Mouse (Mus musculus) 3134 (cell line): ENCODE data around the gene Jag1.

ENCODE experiments used
- DNase-seq: peaks from one replicate; pipeline ENCODE4 v3.0.0-alpha.2; 2011; ENCODE audit warnings: low spot score; ENCODE audit not compliant: insufficient read length; ENCODE audit errors: extremely low read depth

Jag1 gene

DNA sequence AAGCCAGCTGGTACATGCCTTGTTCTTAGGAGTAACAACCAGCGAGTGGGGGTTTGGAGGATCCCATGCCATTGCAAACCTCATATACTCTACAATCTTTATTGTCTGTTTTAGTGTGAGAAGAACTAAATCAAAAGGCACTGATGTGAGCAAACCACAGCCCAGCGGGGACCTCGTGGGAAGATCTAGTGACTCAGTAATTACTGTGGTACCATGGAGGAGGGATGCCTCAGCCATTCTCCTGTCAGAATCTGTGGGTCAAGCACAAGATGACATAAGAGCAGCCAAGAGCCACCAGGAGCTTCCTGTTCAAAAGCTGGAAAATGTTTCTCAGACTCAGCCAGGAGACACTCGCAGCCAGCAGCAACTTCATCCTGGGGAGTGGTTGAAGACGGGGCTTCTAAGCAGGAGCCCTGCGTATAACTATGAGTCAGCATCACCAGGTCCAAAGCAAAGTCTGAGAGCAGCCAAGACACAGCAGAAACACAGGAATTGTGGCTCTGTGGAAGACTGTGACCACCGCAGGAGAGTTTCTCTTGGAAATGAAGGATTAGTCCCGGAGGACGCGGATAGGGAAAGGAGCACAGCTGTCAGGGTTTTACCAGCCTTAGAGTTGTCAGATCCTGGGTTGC is 48.8 kb downstream of the Jag1 start:
- peak; percentile 67 for DNase-seq

DNA sequence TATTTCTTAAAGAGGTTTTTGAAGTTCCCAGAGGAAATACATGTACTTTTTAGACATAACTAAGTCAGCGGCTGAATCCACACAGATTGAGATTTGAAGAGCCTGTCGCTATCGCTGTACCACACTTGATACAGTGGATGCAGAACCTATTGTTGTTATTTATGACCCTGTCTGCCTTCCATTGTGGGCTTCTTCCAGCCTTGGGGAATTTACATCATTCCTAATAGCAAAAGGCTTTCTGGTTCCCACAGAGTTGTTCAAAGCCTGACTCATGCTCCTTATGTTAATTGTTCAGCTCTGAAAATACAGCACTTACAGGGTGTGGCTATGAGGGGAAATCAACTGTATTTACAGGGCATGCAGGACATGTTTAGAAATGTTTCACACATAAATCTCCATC is 51.9 kb downstream of the Jag1 start:
- no peak for DNase-seq

- DNase-seq, result no peak
Observed at GRCm38 (mm10) chr2:137063829-137064228, 52.6 kb downstream of the Jag1 start.

- no peak for DNase-seq
Observed at GRCm38 (mm10) chr2:137049906-137050305, 66.5 kb downstream of the Jag1 start.

GRCm38 (mm10) chr2:137049367-137049766 is 67.1 kb downstream of the Jag1 start:
- DNase-seq, result peak; percentile 55

GRCm38 (mm10) chr2:137044122-137044521 is 72.3 kb downstream of the Jag1 start:
- no peak for DNase-seq
